ENCODE assay signal across 18 mouse cellular contexts in genomic region chr12:12928239-12928638, GRCm38 (mm10). TPM values are rescaled to one million over a fixed set of nuclear protein-coding genes. Genes with fewer than 3 reads are reported as not detected.
"Had no signal": no experiment of that assay in that cellular context is flagged by ENCODE, and none has a peak within 500 bp of the region (broad histone marks: within the 10 kb centered on the region; RNA-seq: fewer than 3 reads in every experiment).

No protein-coding gene starts in this region.

- H3K4me2 ChIP-seq: liver, embryonic 13.5 days; midbrain, embryonic 12.5 days; midbrain, embryonic 15.5 days; neural tube, embryonic 12.5 days; neural tube, embryonic 15.5 days; stomach, embryonic 15.5 days had no signal

- H3K9ac ChIP-seq: liver, embryonic 13.5 days; midbrain, embryonic 12.5 days; midbrain, embryonic 15.5 days; neural tube, embryonic 12.5 days; neural tube, embryonic 15.5 days; stomach, embryonic 15.5 days had no signal

- DNase-seq: kidney, adult 8-10 months; kidney, postnatal 25 days; layer of hippocampus, postnatal 36 days; liver, embryonic 13.5 days; lung, adult 2 months; lung, postnatal 14 days; lung, postnatal 4 days; retina, postnatal 1 day; right cerebral cortex, postnatal 25 days; spleen, adult 18-20 months; thymus, postnatal 25 days had no signal

- H3K27me3 ChIP-seq: liver, embryonic 13.5 days; midbrain, embryonic 12.5 days; midbrain, embryonic 15.5 days; neural tube, embryonic 12.5 days; neural tube, embryonic 15.5 days; stomach, embryonic 15.5 days had no signal

- H3K27ac ChIP-seq: left cerebral cortex, adult 2 months; liver, embryonic 13.5 days; midbrain, embryonic 12.5 days; midbrain, embryonic 15.5 days; neural tube, embryonic 12.5 days; neural tube, embryonic 15.5 days; stomach, embryonic 15.5 days had no signal

- H3K9me3 ChIP-seq: liver, embryonic 13.5 days; midbrain, embryonic 15.5 days; neural tube, embryonic 15.5 days; stomach, embryonic 15.5 days had no signal

- ATAC-seq: inflammation-experienced regulatory T-cells, adult 6 months; midbrain, embryonic 15.5 days had no signal

- H3K4me1 ChIP-seq: midbrain, embryonic 15.5 days; neural tube, embryonic 15.5 days; stomach, embryonic 15.5 days had no signal

- H3K36me3 ChIP-seq: liver, embryonic 13.5 days; midbrain, embryonic 12.5 days; midbrain, embryonic 15.5 days; neural tube, embryonic 12.5 days; neural tube, embryonic 15.5 days; stomach, embryonic 15.5 days had no signal

- H3K4me3 ChIP-seq: left cerebral cortex, adult 2 months; liver, embryonic 13.5 days; midbrain, embryonic 12.5 days; midbrain, embryonic 15.5 days; neural tube, embryonic 12.5 days; neural tube, embryonic 15.5 days; stomach, embryonic 15.5 days had no signal

RNA-seq across cellular contexts. Expression of gene Mycn, which starts 13.5 kb away (rescaled TPM):
- polyA plus RNA-seq: inflammation-experienced regulatory T-cells, adult 6 months had no signal
